Mouse (Mus musculus): Measurements from ENCODE around the gene Mgea5. TPM values are rescaled to one million over a fixed set of nuclear protein-coding genes. Genes with fewer than 3 reads are reported as not detected.

The Mgea5 gene
- polyA plus RNA-seq, 1 experiment from 2014 or later, result 63.9 TPM

DNA sequence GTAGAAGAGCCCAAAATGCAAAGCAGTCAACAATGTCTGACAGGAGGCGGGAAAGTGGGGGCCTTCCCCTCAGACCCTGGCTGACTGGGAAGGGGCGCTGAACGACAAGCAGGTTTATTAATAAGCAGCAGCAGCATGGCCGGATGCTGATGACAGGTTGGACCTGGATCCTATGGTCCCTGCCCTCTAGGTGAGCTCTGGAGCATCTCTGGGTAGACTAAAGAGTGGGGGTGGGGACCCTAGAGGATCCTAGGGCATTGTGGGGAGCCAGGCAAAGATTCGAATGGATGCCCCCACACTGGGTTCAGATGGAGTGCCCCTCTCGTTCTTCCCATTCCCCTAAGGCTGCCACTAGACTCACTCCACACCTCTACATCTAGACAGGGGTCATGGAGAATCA, 8.8 kb upstream of the Mgea5 start:
- Histone ChIP-seq H3K27ac (no peak overlapping the region), H3K36me3 (replicated peaks) (no peaks in the 10 kb centered on the region), H3K4me3 (no peak overlapping the region), H3K4me1 (peaks cover 17% of the 10 kb centered on the region), H3K27me3 (ENCODE audit: poor library complexity, severe bottlenecking) (peaks cover 12% of the 10 kb centered on the region), H3K9me3 (no peaks in the 10 kb centered on the region)
- WGBS, result 90% methylated on average over 6 of the region's 6 CpGs
- no peak for DNase-seq (ENCODE audit: extremely low spot score, low spot score)

DNA sequence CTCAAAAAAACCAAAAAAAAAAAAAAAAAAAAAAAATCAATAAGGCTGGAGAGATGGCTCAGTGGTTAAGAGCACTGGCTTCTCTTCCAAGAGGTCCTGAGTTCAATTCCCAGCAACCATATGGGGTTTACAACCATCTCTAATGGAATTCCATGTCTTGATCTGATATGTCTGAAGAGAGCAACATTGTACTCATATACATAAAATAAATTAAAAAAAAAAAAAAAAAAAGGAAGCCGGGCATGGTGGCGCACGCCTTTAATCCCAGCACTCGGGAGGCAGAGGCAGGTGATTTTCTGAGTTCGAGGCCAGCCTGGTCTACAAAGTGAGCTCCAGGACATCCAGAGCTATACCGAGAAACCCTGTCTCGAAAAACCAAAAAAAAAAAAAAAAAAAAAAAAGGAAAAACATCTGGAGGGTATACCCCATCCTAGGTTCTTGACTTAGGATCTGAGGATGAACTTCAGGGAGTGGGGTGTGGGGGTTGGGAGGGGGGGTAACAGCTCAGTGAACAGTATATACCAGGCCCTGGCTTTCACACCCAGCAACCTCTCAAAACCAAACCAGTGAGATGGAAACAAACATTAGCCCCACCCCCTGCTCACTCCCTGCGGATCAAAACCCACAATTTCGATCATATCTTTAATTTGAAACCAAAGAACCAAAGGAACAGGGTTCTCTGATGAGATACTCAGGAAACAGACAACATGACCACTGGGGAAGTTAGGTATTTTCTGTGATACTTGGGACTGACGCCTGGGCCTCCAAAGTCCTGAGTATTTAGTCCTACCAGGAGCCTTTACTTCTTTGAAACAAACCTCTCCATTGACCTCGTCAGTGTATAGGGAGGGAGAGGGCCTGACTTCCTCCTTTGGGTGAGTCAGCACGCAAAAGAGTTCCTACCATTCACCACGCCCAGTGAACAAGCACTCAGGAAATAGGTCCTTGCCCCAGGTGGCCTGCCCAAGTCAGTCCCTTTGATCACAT, 6.5 kb upstream of the Mgea5 start:
- Histone ChIP-seq H3K27me3 (ENCODE audit: poor library complexity, severe bottlenecking) (no peaks in the 10 kb centered on the region; the same call in 1 of the 2 replicates), H3K4me3 (no peak overlapping the region), H3K9me3 (no peaks in the 10 kb centered on the region), H3K36me3 (replicated peaks) (no peaks in the 10 kb centered on the region), H3K4me1 (no peaks in the 10 kb centered on the region), H3K27ac (no peak overlapping the region)
- DNase-seq (ENCODE audit: extremely low spot score, low spot score), result no peak
- WGBS, result 82% methylated on average over 13 of the region's 13 CpGs

DNA sequence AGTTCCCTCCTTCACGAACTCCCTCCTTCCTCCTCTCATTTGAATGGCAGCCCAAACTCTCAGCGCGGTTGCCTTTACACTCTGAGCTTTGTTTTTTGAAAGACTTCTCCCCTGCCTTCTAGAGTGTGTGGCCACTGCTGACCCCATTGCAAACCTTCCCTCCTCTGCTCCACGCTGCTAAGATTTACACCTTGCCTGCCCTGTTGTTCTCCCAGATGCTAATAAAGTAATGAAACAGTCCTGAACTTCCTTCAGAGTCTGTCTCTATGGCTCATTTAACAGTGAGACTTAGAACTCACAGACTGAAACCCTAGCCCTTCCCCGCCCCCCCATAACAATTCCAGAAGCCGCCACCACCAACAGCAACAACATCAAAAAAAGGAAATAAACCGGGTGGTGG, 5.7 kb upstream of the Mgea5 start:
- H3K9me3 ChIP-seq, result no peaks in the 10 kb centered on the region
- H3K4me3 ChIP-seq, result no peak overlapping the region
- H3K36me3 ChIP-seq (replicated peaks), result no peaks in the 10 kb centered on the region
- 81% methylated on average over 7 of the region's 7 CpGs for WGBS
- no peak overlapping the region for H3K27ac ChIP-seq
- H3K27me3 ChIP-seq (ENCODE audit: poor library complexity, severe bottlenecking), result no peaks in the 10 kb centered on the region; the same call in 1 of the 2 replicates
- peaks cover under 1% of the 10 kb centered on the region; the same call in 1 of the 2 replicates for H3K4me1 ChIP-seq
- no peak for DNase-seq (ENCODE audit: extremely low spot score, low spot score)

DNA sequence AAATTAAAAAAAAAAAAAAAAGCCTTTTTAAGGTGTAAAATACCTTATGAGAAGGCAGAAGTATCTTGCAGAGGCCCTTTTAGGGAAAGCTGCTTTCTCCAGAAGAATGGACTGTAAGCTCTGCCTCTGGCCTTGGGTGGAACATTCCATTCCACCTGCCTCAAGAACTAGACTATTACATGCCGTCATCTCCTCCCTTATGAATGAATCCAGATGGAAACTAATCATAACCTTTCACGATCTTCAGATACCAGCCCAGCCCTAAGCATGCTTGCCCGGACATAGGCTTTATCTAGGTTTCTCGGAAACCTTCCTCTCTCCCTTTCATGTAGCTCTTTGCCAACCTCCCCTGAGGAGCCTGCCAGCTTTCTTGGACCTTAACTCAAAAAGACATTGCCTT, 4.7 kb upstream of the Mgea5 start:
- Histone ChIP-seq H3K9me3 (no peaks in the 10 kb centered on the region), H3K36me3 (replicated peaks) (no peaks in the 10 kb centered on the region), H3K4me3 (no peak overlapping the region), H3K4me1 (peaks cover 6% of the 10 kb centered on the region), H3K27ac (no peak overlapping the region), H3K27me3 (ENCODE audit: poor library complexity, severe bottlenecking) (no peaks in the 10 kb centered on the region)
- DNase-seq (ENCODE audit: extremely low spot score, low spot score), result no peak
- WGBS, result 97% methylated on average over 4 of the region's 4 CpGs

DNA sequence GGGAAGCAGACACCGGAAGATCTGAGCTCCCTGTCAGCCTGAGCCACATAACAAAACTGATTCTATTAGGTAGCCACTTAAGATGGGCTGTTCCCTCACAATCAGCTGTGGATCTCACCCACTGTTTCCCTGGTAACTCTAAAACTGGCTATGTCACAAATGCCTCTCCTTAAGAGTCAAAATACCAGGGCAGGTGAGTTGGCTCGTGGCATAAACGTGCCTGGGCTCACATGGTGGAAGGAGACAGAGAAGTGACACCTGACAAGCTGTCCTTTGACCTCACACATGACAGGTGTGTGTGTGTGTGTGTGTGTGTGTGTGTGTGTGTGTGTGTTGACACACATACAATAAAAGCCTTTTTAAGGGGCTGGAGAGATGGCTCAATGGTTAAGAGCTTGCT, 3.8 kb upstream of the Mgea5 start:
- Histone ChIP-seq H3K4me1 (peaks cover 8% of the 10 kb centered on the region), H3K27ac (no peak overlapping the region), H3K36me3 (replicated peaks) (no peaks in the 10 kb centered on the region), H3K27me3 (ENCODE audit: poor library complexity, severe bottlenecking) (no peaks in the 10 kb centered on the region), H3K4me3 (no peak overlapping the region), H3K9me3 (no peaks in the 10 kb centered on the region)
- WGBS, result 87% methylated on average over 3 of the region's 3 CpGs
- no peak for DNase-seq (ENCODE audit: extremely low spot score, low spot score)

DNA sequence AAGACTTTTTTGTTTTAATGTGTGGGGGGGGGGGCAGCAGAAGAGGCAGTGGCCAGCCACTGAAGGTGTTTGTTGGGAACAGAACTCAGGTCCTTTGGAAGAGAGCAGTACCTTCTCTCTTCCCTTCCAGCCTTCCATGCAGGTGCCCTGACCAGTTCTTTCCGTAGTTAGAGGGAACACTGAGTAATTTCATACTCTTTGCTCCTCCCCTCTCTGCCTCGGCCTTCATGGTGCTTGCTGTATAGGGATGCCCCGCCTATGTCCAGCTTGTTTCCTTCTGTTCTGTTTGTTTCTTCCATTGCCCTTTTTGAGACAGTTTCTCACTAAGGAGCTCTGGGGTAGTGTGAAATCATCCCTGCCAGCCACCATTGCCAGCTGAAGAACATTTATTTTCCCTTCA, 1.8 kb upstream of the Mgea5 start:
- no peak for DNase-seq (ENCODE audit: extremely low spot score, low spot score)
- Histone ChIP-seq H3K9me3 (no peaks in the 10 kb centered on the region), H3K4me3 (no peak overlapping the region), H3K4me1 (peaks cover 28% of the 10 kb centered on the region), H3K27me3 (ENCODE audit: poor library complexity, severe bottlenecking) (no peaks in the 10 kb centered on the region), H3K36me3 (replicated peaks) (peaks cover 11% of the 10 kb centered on the region), H3K27ac (no peak overlapping the region)
- WGBS, result 58% methylated on average over 3 of the region's 3 CpGs

DNA sequence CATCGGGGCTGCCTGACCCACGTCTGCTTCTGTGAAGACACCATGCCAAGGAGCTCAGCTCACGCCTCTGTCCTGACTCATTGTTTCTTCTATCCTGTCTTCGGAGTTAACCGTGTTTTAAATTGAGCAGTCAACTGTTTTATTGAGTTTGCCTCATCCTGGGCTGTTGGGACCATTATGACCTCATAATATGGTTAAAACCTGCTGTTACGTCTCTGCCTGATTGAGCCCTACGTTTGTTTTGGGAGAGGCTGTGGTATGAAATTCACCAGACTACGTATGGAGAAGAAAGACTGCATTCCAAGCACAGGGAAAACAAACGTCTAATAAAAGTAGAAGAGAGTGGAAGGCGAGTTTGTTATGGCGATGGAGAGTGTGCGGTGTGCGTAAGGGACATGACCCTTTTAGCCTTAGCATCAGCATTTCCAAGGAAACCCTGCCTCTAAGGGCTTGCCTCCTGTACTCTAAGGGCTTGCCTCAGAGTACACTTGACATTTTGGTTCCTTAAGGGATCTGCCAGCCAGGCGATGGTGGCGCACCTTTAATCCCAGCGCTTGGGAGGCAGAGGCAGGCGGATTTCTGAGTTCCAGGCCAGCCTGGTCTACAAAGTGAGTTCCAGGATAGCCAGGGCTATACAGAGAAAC, 418 bp upstream of the Mgea5 start:
- no peak for DNase-seq (ENCODE audit: extremely low spot score, low spot score)
- 38% methylated on average over 17 of the region's 17 CpGs for WGBS
- Histone ChIP-seq H3K9me3 (no peaks in the 10 kb centered on the region), H3K4me1 (peaks cover 34% of the 10 kb centered on the region), H3K4me3 (peak overlapping the region; percentile 99), H3K27me3 (ENCODE audit: poor library complexity, severe bottlenecking) (no peaks in the 10 kb centered on the region), H3K36me3 (replicated peaks) (peaks cover 25% of the 10 kb centered on the region), H3K27ac (peak overlapping the region; percentile 98)

DNA sequence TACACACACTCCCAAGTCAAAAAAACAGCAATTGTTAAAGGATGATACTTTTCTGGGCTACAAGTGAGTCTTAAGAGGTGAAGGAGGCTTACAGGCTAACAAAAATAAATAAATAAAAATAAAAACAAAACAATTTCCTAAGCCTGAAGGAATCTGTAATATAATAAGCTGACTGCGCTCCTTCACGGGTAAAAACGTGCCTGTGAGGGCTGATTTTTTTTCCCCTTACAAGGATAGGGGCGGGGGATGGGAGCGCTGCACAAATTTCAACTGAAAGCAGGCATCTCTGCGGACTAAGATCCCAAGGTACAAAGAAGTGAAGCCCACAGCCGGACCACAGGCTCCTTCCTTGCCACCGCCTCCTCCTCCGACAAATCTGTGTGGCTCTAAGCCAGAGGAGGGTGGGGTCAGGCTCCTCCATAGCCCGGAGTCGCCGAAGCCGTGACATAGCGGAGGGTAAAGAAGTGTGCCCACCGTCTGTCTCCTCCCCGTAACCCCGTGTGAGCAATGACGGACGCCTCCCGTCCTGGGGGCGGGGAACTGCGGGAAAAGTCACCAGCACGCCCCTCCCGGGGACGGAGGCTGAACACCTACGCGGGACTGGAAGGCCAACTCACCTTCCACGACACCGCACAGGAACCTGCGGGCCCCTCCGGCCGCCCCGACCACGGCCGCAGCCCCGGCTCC, 1.2 kb downstream of the Mgea5 start:
- no peaks in the 10 kb centered on the region for H3K27me3 ChIP-seq (ENCODE audit: poor library complexity, severe bottlenecking)
- peak; percentile 75 for DNase-seq (ENCODE audit: extremely low spot score, low spot score)
- H3K36me3 ChIP-seq (replicated peaks), result peaks cover 41% of the 10 kb centered on the region
- H3K4me3 ChIP-seq, result peak overlapping the region; percentile 99
- no peaks in the 10 kb centered on the region for H3K9me3 ChIP-seq
- H3K27ac ChIP-seq, result peak overlapping the region; percentile 98
- H3K4me1 ChIP-seq, result peaks cover 34% of the 10 kb centered on the region
- WGBS, result 1% methylated on average over 36 of the region's 36 CpGs

DNA sequence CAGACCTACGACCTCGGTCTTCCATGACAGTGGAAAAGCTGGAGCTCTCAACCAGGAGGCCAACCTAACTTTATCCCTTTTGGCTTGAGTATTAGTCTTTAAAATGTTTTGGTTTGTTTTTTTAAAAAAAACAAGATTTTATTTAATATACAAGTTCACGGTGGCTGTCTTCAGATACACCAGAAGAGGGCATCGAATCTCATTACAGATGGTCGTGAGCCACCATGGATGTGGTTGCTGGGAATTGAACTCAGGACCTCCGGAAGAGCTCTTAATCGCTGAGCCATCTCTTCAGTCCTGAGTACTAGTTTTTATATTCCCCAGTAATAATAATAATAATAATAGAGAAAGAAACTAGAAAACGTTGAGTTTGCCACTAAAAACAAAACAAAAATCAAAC, 2.0 kb downstream of the Mgea5 start:
- Histone ChIP-seq H3K9me3 (no peaks in the 10 kb centered on the region), H3K27me3 (ENCODE audit: poor library complexity, severe bottlenecking) (no peaks in the 10 kb centered on the region), H3K4me3 (peak overlapping the region; percentile 99), H3K27ac (no peak overlapping the region), H3K36me3 (replicated peaks) (peaks cover 49% of the 10 kb centered on the region), H3K4me1 (peaks cover 34% of the 10 kb centered on the region)
- 74% methylated on average over 8 of the region's 8 CpGs for WGBS
- DNase-seq (ENCODE audit: extremely low spot score, low spot score), result no peak

DNA sequence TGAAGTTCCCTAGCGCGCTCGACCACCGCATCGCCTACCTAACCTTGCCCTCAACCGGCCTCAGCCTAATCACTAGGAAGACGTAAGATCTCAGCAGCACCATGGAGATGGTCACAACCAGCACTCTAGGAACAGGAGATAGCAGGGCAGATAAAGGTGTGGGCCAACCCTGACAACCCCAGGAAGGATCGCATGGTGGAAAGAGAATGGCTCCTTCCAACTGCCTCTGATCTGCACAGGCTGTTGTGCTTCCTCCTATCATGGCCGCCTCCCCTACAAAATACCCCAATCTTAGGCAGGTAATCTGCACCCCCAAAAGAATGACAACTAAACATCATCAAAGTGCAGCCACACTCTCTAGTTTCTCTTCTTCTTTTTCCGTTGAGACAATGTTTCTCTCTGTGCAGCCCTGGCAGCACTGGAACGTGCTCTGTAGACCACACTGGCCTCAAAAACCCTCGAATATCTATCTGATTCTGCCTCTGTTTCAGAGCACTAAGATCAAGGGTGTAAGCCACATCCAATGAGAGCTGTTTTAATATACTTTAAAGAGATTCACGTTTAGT, 3.2 kb downstream of the Mgea5 start:
- DNase-seq (ENCODE audit: extremely low spot score, low spot score), result no peak
- H3K4me3 ChIP-seq, result peak overlapping the region; percentile 99; the same call in 1 of the 2 replicates
- no peak overlapping the region for H3K27ac ChIP-seq
- WGBS, result 92% methylated on average over 13 of the region's 13 CpGs
- H3K4me1 ChIP-seq, result peaks cover 34% of the 10 kb centered on the region
- H3K27me3 ChIP-seq (ENCODE audit: poor library complexity, severe bottlenecking), result no peaks in the 10 kb centered on the region
- peaks cover 62% of the 10 kb centered on the region for H3K36me3 ChIP-seq (replicated peaks)
- H3K9me3 ChIP-seq, result no peaks in the 10 kb centered on the region

DNA sequence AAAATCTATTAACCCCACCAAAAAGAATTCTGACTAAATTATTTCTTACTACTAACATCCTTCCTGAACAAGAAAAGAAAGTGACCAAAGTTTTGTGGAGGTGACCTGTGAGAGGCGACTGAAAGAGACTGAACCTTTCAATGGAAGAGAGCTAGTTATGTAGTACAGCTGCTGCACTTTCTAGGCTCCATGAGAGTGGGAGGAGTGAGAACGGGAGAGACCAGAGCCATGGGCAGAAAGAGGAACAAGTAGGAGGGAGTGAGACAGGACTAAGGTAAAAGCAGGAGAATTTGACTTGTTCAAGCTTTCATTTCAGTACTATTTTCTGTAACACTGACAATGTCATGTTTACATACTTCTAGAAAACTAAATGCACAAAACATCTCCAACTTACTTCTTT, 8.2 kb downstream of the Mgea5 start:
- Histone ChIP-seq H3K4me1 (peaks cover 7% of the 10 kb centered on the region), H3K27me3 (ENCODE audit: poor library complexity, severe bottlenecking) (no peaks in the 10 kb centered on the region), H3K36me3 (replicated peaks) (peaks cover 100% of the 10 kb centered on the region), H3K4me3 (no peak overlapping the region), H3K9me3 (no peaks in the 10 kb centered on the region), H3K27ac (no peak overlapping the region)
- WGBS, result 84% methylated on average over 2 of the region's 2 CpGs
- no peak for DNase-seq (ENCODE audit: extremely low spot score, low spot score)

DNA sequence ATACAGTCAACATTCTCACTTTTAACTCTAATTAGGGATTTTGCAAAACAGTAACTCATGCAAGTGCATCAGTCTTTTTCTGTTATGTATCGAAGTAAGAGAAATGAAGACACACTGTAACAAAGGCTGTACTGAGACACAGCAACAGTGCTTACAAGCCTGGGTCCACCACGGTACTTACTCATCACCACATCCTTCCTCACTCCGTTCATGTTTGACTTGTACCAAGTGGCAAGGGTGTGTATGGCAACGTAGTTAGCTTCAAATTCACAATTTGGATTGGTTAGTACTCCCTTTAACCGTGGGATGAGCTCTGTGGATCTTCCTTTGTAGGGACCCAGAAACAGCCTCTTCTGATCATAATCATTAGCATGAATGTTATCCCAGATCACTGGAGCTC, 12.1 kb downstream of the Mgea5 start:
- DNase-seq (ENCODE audit: extremely low spot score, low spot score), result no peak
- Histone ChIP-seq H3K27ac (no peak overlapping the region), H3K4me3 (no peak overlapping the region), H3K4me1 (no peaks in the 10 kb centered on the region), H3K27me3 (ENCODE audit: poor library complexity, severe bottlenecking) (no peaks in the 10 kb centered on the region), H3K9me3 (no peaks in the 10 kb centered on the region), H3K36me3 (replicated peaks) (peaks cover 100% of the 10 kb centered on the region)
- WGBS, result 96% methylated on average over 5 of the region's 5 CpGs

Measured in forebrain, embryonic 10.5 days (tissue).